Mouse (Mus musculus) right cerebral cortex, postnatal 14 days (tissue): ENCODE results near the gene Satb1.

Source experiments
- DNase-seq: peaks from one replicate; pipeline ENCODE4 v3.0.0; 2022

Gene Satb1

DNA sequence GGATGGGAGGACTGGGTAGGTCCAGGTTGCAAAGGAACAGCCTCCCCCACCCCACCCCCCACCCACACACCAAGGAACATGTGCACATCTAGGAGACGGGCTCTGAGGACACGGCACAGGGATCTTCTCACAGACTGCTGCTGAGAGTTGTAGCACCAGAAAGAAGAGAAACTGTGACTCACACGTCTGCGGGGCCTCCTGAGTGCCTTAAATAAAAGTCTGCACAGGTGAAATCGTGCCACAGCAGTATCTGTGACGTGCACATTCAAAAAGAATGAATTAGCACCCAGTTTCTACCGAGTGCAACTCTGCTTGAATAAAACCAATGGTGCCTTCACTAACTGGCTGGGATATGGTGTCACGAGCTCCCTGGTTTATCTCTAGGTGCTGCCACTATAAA is 69.5 kb downstream of the Satb1 start:
- DNase-seq = no peak

DNA sequence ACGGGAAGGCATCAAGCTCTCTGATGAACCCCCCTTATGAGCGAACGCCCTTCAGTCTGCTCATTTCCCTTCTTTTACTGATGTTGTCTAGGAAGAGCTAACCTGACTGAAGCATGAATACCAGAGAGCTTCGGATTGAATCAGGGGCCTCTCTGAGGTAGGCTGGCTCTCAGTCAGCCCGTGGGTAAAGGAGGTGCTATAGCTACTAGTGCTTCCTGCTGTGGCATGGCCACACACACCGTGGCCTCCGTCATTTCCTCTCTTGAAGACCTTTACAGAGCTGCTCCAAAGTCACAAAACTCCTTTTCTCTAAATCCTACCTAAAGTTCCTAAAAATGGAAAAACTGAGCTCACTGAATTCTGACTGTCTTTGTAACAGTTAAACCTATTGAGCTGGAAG is 70.6 kb downstream of the Satb1 start:
- DNase-seq = no peak

DNA sequence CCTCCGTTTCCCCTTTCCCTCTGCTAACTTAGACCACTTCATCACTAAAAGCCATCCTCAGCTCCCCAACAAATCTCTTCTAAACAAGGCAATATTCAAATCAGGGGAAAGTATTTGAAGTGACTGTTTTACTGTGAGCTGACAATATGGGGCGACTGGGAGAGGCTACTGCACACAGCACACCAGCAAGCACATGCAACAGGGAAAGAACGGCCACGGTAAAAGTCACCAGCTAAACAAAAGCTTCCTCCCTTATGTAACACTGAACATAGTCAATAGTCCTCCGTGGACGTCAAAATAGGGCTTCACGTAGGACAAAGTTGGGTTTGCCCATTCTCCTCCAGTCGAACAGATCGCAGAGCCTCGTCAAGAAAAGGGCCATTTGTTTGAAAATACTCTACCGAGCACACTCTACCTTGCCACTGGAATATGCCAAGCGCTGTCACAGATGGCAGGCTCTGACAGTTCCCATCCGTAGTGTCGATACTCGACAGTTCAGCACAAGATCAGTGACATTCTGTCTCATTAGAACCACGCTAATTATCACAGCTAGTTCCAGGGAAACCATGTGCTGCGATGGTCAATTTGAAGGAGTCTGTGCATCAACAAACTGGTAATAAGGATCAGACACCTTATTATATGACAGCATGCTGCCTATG is 72.0 kb downstream of the Satb1 start:
- DNase-seq = no peak

DNA sequence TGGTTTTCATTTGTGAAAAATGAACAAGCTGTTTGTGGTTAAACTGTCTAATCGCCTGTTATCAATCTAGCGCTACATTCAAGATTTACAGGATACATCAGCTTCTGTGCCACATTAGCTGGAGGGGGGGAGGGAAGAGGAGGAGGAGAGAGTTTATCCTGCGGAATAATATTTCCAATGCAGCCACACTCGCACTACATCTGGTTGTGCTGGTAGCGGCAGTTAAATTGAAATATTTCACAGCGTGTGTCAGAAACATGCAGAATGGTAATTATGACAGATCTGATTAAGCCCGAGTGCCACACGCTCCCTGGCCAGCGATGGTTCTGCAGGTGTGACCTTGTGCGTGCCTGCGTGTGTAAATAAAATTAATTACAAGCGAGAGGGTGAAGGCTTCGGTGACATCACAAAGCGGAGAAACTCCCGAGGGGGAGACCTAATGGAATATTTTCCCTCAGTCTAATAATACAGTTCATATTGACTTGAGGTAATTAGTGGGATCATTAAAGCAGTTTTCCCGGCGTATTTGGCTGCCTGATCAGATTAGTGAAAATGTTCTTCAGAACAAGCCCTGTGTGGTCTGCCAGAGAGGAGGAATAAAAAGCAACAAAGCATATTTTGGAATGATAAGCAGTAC is 72.7 kb downstream of the Satb1 start:
- DNase-seq = no peak

DNA sequence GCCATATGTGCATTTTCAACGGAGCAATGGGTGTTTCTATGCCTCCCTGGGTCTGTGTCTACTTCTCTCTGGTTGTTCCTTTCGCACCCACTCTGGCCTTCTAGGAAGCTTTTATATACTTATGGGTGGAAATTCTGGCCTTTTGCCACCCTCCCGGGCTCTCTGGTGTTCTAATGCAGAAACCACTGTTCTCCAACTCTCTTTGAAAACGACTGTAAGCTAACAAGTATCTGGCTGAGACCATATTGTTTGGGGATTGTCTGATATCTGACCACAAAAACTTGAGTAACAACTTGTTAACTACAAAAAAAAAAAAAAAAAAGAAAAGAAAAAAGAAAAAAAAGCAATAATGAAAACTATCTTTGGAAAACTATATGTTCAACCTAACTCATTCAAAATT is 73.6 kb downstream of the Satb1 start:
- DNase-seq = no peak

DNA sequence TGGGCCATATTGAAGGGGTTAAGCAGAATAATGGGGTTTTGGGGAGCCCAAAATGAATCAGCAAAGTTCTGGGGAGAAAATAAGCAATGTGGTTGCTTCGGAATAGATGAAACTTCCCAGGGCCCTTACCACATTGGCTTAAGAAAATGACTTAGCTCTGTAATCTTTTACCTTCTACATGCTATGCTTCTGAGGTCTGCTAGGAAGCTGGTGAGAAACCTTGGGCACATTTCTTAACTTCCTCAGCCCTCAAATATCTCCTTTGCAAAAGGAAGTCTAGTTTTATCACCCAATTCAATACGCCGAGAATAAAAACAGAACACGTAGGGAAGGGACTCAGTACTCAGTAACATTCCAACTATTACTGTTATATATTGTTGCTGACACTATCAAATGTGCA is 80.9 kb downstream of the Satb1 start:
- no peak for DNase-seq

DNA sequence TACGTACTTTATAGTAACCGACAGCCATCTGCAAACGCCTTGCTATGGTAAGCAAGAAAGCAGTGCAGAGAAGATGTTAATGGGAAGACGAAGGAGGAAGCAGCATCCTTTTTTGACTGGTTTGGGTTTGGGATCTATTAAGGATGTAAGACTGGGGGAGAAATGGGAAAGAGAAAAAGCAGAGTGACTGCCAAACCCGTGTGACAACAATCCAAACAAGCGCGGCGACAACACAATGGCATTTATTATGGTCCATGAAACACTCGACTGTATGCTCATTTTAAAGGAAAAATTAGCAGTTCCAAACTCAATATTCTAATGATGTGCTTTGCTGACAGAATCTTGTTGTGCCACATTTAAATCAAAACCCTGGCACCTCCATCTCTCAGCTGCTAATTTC is 85.9 kb downstream of the Satb1 start:
- no peak for DNase-seq

DNA sequence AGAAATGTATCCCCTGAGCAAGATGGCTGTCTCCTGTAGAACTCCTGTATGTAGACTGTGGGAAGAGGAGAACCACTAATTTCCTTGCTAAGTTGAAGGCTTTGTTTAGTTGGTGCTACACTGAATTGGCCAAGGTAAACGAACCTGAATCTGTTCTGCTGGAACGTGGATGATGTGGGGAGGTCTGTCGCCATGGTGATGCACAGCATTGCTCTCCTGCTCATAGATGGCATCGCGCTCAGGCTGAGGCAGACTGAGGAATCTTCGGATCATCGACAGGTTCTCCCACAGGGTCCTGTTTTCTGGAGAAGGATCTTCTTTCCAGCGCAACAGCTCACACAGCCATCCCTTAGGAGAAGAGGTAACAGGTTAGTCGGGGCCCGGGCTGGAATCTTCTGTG is 90.6 kb downstream of the Satb1 start:
- no peak for DNase-seq

DNA sequence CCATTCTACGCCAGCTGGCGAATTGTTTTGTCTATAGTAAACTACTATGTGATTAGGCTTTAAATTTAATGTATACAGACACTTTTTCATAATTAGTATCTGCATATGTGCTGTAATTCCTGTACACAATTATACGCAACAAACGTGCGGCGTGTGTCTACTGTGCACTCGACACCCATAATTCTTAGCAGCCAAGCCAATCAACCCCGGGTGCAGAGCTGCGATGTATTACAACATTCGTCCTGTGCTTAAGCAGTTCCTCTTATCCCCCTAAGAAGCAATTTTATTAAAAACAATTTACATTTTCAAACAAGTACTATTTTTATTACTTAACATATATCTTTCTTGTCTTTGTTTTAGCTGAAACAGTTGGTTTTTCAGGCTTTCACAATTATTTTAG is 92.0 kb downstream of the Satb1 start:
- DNase-seq = no peak

DNA sequence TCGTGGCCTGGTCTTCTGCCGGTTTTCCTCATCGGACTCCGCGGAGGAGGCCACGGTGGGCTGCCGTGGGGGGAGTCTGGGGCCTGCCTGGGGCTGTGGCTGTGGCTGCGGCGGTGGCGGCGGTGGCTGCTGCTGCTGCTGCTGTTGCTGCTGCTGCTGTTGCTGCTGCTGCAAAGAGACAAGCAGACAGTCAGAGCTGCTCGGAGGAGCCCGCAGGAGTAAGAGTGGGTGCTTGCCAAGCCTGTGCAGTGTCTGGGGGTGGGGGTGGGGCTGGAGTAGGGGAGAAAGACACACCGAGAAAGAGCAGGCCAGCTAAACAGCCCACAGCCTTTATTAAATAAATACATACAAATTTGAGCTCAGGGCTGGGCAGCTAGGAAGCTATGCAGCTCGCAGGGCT is 92.8 kb downstream of the Satb1 start:
- DNase-seq = no peak

DNA sequence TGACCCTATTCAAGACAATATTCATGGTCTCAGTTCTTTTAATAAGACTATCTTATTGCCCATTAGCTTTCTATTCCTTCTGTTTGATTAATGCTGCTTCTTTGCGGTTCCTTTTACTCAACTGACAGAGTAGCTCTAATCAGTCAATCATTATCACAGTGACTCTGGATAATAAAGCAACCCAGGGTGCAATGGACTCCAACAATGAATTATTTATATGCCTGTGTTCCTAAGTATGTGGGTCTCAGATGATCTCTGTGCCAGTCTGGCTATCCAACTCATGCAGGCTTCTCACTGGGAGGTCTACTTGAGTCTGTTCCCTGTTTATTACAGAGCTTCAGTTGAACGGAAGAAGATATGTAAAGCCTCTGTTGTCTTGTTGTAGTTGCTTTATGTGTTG is 108.6 kb downstream of the Satb1 start:
- no peak for DNase-seq

DNA sequence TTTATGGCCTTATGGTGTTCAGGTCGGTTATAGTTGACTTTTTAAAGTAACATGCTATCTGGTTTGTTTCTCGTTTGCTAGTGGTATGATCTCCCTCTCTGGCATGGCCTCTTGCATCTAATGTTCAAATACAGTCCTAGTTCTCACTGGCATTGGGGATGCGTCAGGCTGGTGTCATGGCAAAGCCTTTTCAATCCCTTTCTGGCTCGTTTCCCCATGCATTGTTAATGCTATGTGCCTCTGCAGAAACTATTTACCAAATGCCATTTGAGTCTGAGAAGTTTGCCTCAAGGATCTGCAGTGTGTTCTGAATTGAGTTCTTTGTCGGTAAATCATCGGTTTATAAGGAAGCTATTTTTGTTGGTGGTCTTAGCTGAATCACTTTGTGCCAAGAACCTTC is 137.4 kb downstream of the Satb1 start:
- DNase-seq = no peak

DNA sequence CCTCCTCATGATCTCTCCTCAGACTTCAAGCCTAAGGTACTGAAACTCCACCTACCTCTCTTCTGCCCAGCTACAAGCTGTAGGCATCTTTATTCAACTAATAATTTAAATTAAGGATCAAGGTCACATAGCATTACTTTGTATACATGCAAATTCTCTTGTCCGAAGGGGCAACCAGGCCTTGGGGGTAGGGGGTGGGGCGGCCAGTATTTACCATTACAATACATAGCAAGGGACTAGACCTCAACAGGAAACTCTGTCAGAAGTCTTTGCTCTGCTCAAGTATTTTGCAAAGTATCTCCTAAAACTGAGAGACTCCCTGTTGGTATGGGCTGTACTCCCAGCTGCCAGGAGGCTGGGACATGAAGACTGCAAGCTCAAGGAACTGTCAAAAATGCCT is 137.8 kb downstream of the Satb1 start:
- DNase-seq = no peak

DNA sequence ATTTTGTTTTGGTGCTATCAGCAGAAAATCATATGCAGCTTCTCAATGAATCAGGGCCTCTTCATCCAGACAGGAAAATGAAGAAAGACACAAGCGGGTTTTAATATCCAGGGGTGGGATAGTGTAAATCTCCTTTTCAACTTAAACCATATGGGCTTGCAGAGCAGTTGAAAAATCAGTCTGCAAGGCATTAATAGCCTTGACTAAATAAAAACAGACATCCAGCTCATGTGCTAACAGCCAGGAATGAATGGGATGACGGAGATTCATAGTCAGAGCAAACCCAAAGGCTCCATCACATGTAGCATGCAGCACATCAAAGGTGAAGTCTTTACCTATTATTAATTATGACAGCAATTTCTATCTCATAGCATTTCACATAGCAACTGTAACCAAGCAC is 142.6 kb downstream of the Satb1 start:
- no peak for DNase-seq

DNA sequence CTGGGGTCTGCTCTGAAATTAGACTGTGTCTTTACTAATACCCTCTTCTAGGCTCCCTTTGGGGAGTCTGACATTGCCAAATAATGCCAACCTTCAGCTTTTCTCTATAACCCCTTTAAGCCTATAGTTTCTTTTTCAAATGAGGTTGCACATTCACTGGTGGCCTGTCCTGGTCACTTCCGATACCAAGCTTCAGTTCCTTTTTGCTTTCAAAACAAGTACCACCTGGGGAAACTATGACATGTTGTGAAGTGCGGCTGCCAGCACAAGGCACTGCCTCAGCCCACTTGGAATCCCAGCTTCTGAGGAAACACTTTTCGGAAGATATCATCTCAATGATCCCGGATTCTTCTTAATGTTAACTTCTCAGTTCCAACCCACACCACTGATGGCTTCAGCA is 145.9 kb downstream of the Satb1 start:
- DNase-seq = no peak
